Mouse (Mus musculus): ENCODE results near the gene Ccdc141.

The Ccdc141 gene

DNA sequence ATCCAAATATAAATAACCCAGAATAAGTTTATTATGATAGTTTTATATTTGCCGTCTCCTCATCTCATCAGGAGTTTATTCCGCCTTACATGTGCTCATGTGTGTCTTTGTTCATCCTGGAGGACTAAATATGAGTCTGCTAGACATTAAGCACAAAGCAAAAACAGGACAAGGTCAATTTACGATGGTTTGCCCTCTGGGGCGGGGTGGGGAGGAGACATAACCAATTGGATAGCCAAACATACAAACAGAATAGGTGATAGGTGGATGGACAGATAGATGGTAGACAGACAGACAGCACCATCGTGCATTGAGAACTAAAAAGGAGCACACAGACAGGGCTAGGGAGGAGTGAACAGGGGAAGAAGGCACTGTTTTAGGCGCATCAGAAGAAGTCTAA lies 3.4 kb upstream of the Ccdc141 start:
- DNase-seq (ENCODE audit: low spot score in 2 of 2): no peak

DNA sequence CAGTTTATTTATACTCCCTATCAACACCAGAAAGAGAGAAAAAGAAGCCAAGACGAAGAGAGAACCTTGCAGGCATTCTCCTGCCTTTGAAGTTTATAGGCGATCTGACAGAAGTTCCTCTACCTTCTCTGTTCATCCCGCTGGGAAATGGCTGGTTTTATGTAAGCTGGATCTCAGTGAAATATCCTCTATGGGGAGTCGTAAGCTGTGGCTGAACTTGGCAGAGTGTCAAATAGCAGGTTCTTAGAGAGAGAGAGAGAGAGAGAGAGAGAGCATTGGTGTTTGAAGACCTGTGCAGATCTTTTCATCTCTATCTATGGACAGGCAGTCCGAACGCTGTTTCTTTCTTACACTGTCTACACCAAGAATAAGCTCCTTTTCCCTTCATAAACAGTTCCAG lies 2.9 kb upstream of the Ccdc141 start:
- no peak for DNase-seq (ENCODE audit: low spot score in 2 of 2)

GRCm38 (mm10) chr2:77172241-77172671 lies 1.8 kb upstream of the Ccdc141 start:
- DNase-seq (ENCODE audit: low spot score in 2 of 2): no peak

DNA sequence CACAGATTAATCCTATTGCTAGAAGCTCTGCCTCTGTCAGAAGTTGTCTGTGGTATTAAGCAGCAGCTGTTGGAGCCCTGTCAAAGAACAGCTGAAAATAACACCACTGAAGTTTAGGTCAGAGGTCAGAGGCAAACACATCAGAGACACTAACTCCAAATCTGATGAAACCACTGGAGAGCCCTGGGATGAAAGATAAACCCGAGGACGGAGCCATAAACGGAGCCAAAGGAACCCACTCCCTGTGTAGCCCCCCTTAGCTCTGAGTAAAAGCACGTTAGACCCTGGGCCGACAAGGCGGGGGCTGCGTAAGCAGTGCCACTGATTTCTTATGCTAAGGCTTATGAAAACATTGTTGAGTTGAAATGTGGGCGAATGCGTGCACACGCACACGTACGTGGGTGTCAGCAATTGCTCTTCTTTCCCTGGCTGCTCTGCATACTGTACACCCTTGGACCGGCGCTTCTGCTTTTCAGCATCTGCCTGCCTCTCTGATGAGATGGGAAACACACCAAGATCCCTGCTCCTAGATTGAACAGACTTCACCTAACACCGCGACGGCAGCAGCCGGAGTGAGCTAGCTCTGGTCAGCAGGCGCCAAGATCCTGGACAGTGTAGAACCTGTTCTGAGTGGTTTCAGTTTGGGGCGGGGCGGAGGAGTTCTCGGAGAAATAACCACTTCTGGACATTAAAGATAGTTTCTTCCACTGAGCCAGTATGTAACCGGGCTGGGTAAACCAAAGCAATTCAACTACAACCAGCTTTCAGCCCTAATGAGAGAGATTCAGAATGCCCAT lies 1.2 kb upstream of the Ccdc141 start:
- DNase-seq (ENCODE audit: low spot score in 2 of 2): no peak

DNA sequence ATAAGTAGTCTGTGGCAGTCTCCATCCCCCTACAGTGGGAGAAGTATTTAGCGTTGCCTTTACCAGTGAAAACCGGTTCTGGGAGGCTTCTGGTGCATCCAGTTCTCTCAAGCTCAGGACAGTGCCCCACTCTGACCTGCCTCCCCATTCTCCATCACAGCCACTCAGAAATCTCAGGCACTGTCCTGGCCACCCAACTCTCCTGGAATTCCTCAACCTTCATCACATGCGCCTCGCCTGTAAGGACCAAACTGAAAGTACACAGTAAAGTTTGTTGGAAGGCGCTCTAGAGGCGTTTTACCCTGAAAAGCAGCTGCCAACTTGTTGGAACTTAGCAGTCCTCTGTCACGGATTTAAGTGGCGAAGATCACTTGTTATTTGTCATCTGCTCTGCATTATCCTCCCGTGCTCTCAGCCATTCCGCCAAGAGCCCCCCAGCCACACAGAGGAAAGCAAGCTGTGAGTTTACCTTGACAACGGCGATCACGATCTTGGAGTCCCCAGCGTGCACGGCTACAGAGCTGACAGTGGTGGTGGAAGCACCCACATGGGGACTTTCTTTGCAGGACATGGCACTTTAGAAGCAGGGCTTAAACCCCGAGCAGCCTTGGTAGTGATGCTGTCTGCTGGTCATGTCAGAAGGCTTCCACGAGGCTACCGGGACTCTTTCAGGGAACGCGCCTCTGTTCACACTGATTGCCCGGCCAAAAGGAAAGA lies 362 bp downstream of the Ccdc141 start:
- peak in 1 of 2 experiments; percentile 2 for DNase-seq (ENCODE audit: low spot score in 2 of 2)

GRCm38 (mm10) chr2:77169218-77169617 lies 1.2 kb downstream of the Ccdc141 start:
- no peak for DNase-seq (ENCODE audit: low spot score in 2 of 2)

DNA sequence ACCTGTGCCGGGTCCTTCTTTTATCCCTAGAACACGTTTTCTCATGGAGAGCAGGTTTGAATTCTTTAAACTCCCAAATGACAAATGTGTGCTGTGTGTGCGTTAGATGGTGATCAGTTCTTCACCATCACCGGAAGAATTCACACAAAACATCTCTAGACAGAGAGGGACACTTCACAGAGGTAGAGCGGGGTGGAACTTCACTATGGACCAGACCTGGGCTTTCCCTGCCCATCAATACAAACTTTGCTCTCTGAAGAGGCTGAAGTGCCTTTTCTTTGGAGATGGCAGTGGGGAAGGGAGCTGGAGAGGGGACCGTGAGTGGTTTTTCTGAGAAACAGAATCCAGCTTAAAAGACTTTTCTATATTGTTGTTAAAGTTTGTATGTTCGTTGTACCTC lies 1.7 kb downstream of the Ccdc141 start:
- no peak for DNase-seq (ENCODE audit: low spot score in 2 of 2)

DNA sequence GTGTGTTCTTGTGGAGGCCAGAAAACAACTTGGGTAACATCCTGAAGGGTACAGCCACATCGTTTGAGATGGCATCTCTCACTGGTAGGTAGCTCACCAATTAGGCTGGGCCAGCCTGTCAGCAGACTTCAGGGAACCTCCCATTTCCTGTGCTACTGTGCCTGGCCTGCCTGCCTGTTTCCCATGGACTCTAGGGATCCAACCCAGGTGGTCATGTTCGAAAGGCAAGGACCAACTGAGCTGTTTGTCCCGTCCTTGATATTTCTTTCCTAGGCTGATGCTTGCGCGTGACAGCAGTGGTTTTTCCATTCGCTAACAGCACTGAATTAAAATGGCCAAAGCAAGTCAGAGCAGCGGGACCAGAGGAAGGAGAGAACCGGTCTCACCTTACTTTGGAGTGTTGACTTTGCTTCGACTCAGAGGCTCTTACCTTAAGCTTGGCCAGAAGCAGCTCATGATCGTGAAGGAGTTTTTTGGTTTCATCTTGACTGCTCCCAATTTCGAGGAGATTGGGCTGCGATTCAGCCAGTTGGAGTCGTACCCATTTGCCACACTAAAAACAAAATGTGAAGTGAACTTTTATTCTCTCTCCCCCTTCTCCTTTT lies 2.3 kb downstream of the Ccdc141 start:
- no peak for DNase-seq (ENCODE audit: low spot score in 2 of 2)

- DNase-seq (ENCODE audit: low spot score in 2 of 2): no peak
Observed at GRCm38 (mm10) chr2:77166366-77166765, 4.1 kb downstream of the Ccdc141 start.

DNA sequence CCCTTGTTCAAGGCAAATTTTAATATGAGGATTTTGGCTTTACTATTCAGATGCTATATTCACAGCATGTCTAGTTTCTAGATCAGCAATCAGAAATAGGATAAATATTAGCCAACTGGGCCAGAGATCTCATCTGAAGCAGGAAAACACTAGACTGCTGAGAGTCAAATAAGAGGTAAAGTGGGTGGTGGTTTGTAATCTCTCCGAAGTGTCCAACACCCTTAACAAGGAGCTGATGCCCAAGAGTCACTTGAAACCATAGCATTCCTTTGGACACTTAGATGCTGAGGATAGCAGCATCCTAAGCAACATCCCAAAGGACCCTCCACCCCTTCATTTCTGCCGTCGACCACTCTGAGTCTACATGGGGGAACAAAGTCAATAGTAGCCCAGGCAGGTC lies 5.8 kb downstream of the Ccdc141 start:
- DNase-seq (ENCODE audit: low spot score in 2 of 2): no peak

- no peak for DNase-seq (ENCODE audit: low spot score in 2 of 2)
Observed at GRCm38 (mm10) chr2:77163381-77163780, 7.1 kb downstream of the Ccdc141 start.

- no peak for DNase-seq (ENCODE audit: low spot score in 2 of 2)
Observed at GRCm38 (mm10) chr2:77162135-77162534, 8.3 kb downstream of the Ccdc141 start.

- DNase-seq (ENCODE audit: low spot score in 2 of 2): no peak
Observed at GRCm38 (mm10) chr2:77157546-77157945, 12.9 kb downstream of the Ccdc141 start.

- DNase-seq (ENCODE audit: low spot score in 2 of 2): no peak
Observed at GRCm38 (mm10) chr2:77154080-77154479, 16.4 kb downstream of the Ccdc141 start.

- no peak for DNase-seq (ENCODE audit: low spot score in 2 of 2)
Observed at GRCm38 (mm10) chr2:77151255-77151654, 19.2 kb downstream of the Ccdc141 start.

GRCm38 (mm10) chr2:77149576-77149975 lies 20.9 kb downstream of the Ccdc141 start:
- DNase-seq (ENCODE audit: low spot score in 2 of 2): no peak

DNA sequence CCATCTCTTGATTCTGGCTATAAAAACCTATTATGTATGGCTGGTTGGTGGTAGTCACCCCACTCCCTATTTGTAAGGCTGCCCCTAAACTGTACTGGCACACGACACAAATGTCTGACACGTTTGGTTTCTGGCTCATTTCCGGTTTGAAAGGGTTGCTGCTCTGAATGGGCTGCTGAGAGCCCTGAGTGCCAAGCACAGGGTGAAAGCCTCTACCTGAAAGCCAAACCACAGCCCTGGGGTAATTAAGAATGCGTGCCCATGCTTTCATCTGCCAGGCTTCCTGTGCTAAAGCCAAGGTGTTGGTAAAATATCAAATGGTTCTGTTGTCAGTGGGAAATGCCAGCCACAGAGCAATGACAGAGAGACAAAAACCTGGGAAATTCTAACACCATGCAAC lies 22.2 kb downstream of the Ccdc141 start:
- no peak for DNase-seq (ENCODE audit: low spot score in 2 of 2)

GRCm38 (mm10) chr2:77146968-77147367 lies 23.5 kb downstream of the Ccdc141 start:
- no peak for DNase-seq (ENCODE audit: low spot score in 2 of 2)

DNA sequence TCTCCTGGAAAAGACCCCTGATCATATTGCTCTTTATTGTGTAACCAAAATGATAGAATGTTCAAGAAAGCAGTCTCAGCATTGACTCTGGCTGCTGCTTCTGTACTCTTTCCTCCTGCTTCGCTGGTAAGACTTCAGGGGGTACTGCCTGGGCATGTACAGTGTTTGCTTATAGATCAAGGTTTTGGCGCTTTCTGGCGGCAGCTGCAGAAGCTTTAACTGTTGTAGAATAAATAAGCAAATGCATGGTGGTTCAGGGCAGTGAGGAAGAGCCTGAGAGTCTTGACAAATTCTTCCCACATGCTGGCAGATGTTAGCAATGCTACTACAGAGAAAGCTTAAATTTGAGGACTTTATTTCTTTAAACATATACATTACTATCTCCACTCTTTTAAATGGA lies 24.1 kb downstream of the Ccdc141 start:
- DNase-seq (ENCODE audit: low spot score in 2 of 2): no peak

DNA sequence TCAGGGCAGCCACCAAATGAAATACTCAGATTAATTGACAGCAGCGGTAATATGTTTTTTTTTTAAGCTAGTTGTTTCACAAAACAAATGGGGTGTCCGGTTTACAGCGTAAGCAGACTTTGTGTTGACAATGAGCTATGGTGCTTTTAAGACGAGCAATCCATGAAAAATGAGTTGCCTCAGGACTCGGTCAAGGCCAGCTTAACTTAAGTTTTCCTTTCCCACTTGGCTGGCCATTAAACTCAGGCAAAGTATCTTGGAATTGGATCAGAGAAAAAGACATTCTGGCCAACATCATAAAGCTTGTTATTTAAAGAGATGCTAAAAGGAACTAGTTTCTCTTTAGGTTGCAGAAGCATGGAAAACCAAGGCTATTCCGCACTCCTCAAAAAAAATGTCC lies 26.9 kb downstream of the Ccdc141 start:
- DNase-seq (ENCODE audit: low spot score in 2 of 2): no peak

GRCm38 (mm10) chr2:77138879-77139278 lies 31.6 kb downstream of the Ccdc141 start:
- DNase-seq (ENCODE audit: low spot score in 2 of 2): no peak

GRCm38 (mm10) chr2:77134906-77135305 lies 35.5 kb downstream of the Ccdc141 start:
- DNase-seq (ENCODE audit: low spot score in 2 of 2): no peak

- DNase-seq (ENCODE audit: low spot score in 2 of 2): no peak
Observed at GRCm38 (mm10) chr2:77133407-77133806, 37.0 kb downstream of the Ccdc141 start.

All from spleen, postnatal 14 days (tissue).